Mouse (Mus musculus) embryo, embryonic 10.5 days (tissue): ENCODE measurements around the gene Zranb1.

ENCODE experiments used
- DNase-seq: peaks from one replicate; pipeline ENCODE4 v3.0.0-alpha.2; 2015; ENCODE audit warnings: low spot score

Gene Zranb1

GRCm38 (mm10) chr7:133001388-133001787, 70.4 kb downstream of the Zranb1 start:
- no peak for DNase-seq

GRCm38 (mm10) chr7:133002271-133002670, 71.3 kb downstream of the Zranb1 start:
- no peak for DNase-seq

GRCm38 (mm10) chr7:133003421-133003820, 72.5 kb downstream of the Zranb1 start:
- peak; percentile 73 for DNase-seq

- no peak for DNase-seq
These were observed 74.8 kb downstream of the Zranb1 start for GRCm38 (mm10) chr7:133005772-133006171.

GRCm38 (mm10) chr7:133007343-133007742, 76.4 kb downstream of the Zranb1 start:
- no peak for DNase-seq

- DNase-seq: no peak
These were observed 77.7 kb downstream of the Zranb1 start for GRCm38 (mm10) chr7:133008663-133009062.

GRCm38 (mm10) chr7:133009676-133010075, 78.7 kb downstream of the Zranb1 start:
- no peak for DNase-seq

GRCm38 (mm10) chr7:133010477-133010876, 79.5 kb downstream of the Zranb1 start:
- DNase-seq: no peak

GRCm38 (mm10) chr7:133011191-133011590, 80.2 kb downstream of the Zranb1 start:
- DNase-seq: no peak

- DNase-seq: no peak
These were observed 80.7 kb downstream of the Zranb1 start for GRCm38 (mm10) chr7:133011611-133012010.

- no peak for DNase-seq
These were observed 81.9 kb downstream of the Zranb1 start for GRCm38 (mm10) chr7:133012637-133013366.

- DNase-seq: no peak
These were observed 83.0 kb downstream of the Zranb1 start for GRCm38 (mm10) chr7:133013923-133014322.

- DNase-seq: no peak
These were observed 83.7 kb downstream of the Zranb1 start for GRCm38 (mm10) chr7:133014631-133015030.

- peak; percentile 50 for DNase-seq
These were observed 84.6 kb downstream of the Zranb1 start for GRCm38 (mm10) chr7:133015416-133016070.

GRCm38 (mm10) chr7:133018961-133019360, 88.0 kb downstream of the Zranb1 start:
- DNase-seq: no peak

- DNase-seq: peak; percentile 47
These were observed 88.6 kb downstream of the Zranb1 start for GRCm38 (mm10) chr7:133019481-133020020.

- DNase-seq: peak; percentile 29
These were observed 93.8 kb downstream of the Zranb1 start for GRCm38 (mm10) chr7:133024694-133025093.

GRCm38 (mm10) chr7:133027930-133028329, 97.0 kb downstream of the Zranb1 start:
- no peak for DNase-seq

GRCm38 (mm10) chr7:133029004-133029403, 98.1 kb downstream of the Zranb1 start:
- no peak for DNase-seq

GRCm38 (mm10) chr7:133029496-133030047, 98.6 kb downstream of the Zranb1 start:
- no peak for DNase-seq

GRCm38 (mm10) chr7:133032589-133033203, 101.8 kb downstream of the Zranb1 start:
- peak; percentile 87 for DNase-seq

- no peak for DNase-seq
These were observed 105.0 kb downstream of the Zranb1 start for GRCm38 (mm10) chr7:133035901-133036300.
